Mouse (Mus musculus) liver, embryonic 14.5 days (tissue): ENCODE results near the gene Tbc1d10b. TPM values are rescaled to one million over a fixed set of nuclear protein-coding genes. Genes with fewer than 3 reads are reported as not detected.
A peak's percentile ranks its signal among the peaks of the same experiment; 100 is the strongest.

Experiments used
- ATAC-seq: fragments of 200-750 bp; cut with Nextera tagmentation; 2 replicates; pipeline ENCODE4 v1.8.0; 2017; ENCODE audit warnings: moderate number of reproducible peaks, mild to moderate bottlenecking, moderate library complexity; ENCODE audit not compliant: insufficient read depth
- DNase-seq, 3 experiments: peaks; one replicate each; pipeline ENCODE4 v3.0.0-alpha.2; 2012 to 2013; ENCODE audit warnings: low read depth in 3 of 3, low spot score in 3 of 3
- H3K27ac ChIP-seq: fragments of 300-500 bp; sonication (generic); 2 replicates; pipeline ENCODE4 v1.5.1; 2014; ENCODE audit warnings: moderate library complexity, mild to moderate bottlenecking, control low read depth, inconsistent platforms
- H3K27me3 ChIP-seq: fragments of 300-500 bp; sonication (generic); 2 replicates; pipeline ENCODE4 v1.6.1; 2014; ENCODE audit warnings: mild to moderate bottlenecking, low read length, moderate library complexity; ENCODE audit not compliant: control insufficient read depth, insufficient read depth
- H3K36me3 ChIP-seq: fragments of 300-500 bp; sonication (generic); replicated peaks from 2 replicates; pipeline ENCODE4 v1.6.1; 2014; ENCODE audit warnings: low read depth; ENCODE audit not compliant: control insufficient read depth, insufficient read depth
- H3K4me1 ChIP-seq, 2 experiments: fragments of 200-500 bp in 1 of 2; fragments of 300-500 bp in 1 of 2; sonication (generic) in 1 of 2; replicated peaks; 2 replicates each; pipeline ENCODE4 v1.6.1; 2012 to 2014; ENCODE audit warnings: antibody characterized with exemption in 1 of 2, inconsistent platforms in 1 of 2, low read length in 1 of 2; ENCODE audit not compliant: control insufficient read depth in 2 of 2, insufficient read depth in 2 of 2
- H3K4me2 ChIP-seq: fragments of 300-500 bp; sonication (generic); 2 replicates; pipeline ENCODE4 v1.6.1; 2014; ENCODE audit warnings: low read depth, mild to moderate bottlenecking, control low read depth, moderate library complexity
- H3K4me3 ChIP-seq, 2 experiments: fragments of 200-500 bp in 1 of 2; fragments of 300-500 bp in 1 of 2; sonication (generic) in 1 of 2; 2 replicates each; pipeline ENCODE4 v1.5.1; 2012 to 2014; ENCODE audit warnings: low read depth in 2 of 2, low read length in 2 of 2, mild to moderate bottlenecking in 2 of 2, control low read depth in 1 of 2, inconsistent platforms in 1 of 2, moderate library complexity in 1 of 2; ENCODE audit not compliant: insufficient read depth in 1 of 2
- H3K9ac ChIP-seq: fragments of 300-500 bp; sonication (generic); replicated peaks from 2 replicates; pipeline ENCODE4 v1.6.1; 2014; ENCODE audit warnings: mild to moderate bottlenecking, control low read depth, moderate library complexity
- H3K9me3 ChIP-seq: fragments of 300-500 bp; sonication (generic); 2 replicates; pipeline ENCODE4 v1.6.1; 2016; ENCODE audit warnings: low read length, mixed read lengths; ENCODE audit not compliant: control insufficient read depth
- CTCF ChIP-seq: IDR thresholded peaks from 2 replicates; pipeline ENCODE4 v1.5.1; 2016; ENCODE audit warnings: antibody characterized with exemption, low read depth, control low read depth
- EP300 ChIP-seq: IDR thresholded peaks from 2 replicates; pipeline ENCODE4 v1.6.1; 2016; ENCODE audit warnings: antibody characterized with exemption, low read depth
- WGBS: fragments of 180-500 bp; shearing (Covaris S2); extraction: QIAGEN DNeasy Blood & Tissue Kit; methylation state at CpG from one replicate; pipeline ENCODE4 v1.1.7; 2014; ENCODE audit not compliant: insufficient replicate concordance; 5-methylcytosine and 5-hydroxymethylcytosine counted together
- polyA plus RNA-seq, 2 experiments: library from polyadenylated mRNA; depleted of rRNA in 1 of 2; stranded (reverse) in 1 of 2; unstranded in 1 of 2; fragments of >200 nt; fragmentation: Nextera tagmentation in 1 of 2; extraction: Ambion mirVana in 1 of 2; gene quantifications; 2 replicates each; pipeline versions ENCODE4 v1.2.1 to v1.2.3; 2012 to 2014

The Tbc1d10b gene
- polyA plus RNA-seq (2012; rRNA removed) = 12.8 and 15.5 TPM in 2 replicates
- 10.9 and 13.2 TPM in 2 replicates for polyA plus RNA-seq (2014; fragmentation: Nextera tagmentation; extraction: Ambion mirVana)

DNA sequence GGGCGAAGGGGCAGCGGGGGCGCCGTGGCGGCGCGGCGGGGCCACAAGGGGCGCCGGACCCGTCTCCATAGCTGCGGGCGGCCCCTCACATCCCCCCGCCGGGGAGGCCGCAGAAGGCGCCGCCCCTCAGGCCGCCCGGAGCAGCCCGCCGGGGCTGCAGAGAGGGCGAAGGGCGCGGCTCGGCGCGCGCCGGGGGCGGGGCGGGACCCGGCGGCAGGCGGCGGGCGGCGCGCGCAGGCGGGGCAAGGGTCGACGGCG, at the start of gene Tbc1d10b:
Tbc1d10b (minus strand) TSS at position 174 of the 258 bp plus-strand sequence.
- Histone ChIP-seq H3K27ac (peak within 1 kb of the TSS; percentile 85), H3K27me3 (no peaks in the 10 kb centered on the region), H3K36me3 (peaks cover 6% of the 10 kb centered on the region), H3K4me2 (peak within 1 kb of the TSS; percentile 91), H3K4me1 (peaks cover 15 to 16% of the 10 kb centered on the region in 2 experiments), H3K9me3 (no peaks in the 10 kb centered on the region), H3K4me3 (peak within 1 kb of the TSS; percentile 78 to 95), H3K9ac (peak within 1 kb of the TSS; percentile 99)
- DNase-seq (no peak), ATAC-seq (peak; percentile 53)
- TF ChIP-seq CTCF = no peak
- TF ChIP-seq EP300 = no peak
- under 1% methylated on average over 31 of the region's 44 CpGs for WGBS

DNA sequence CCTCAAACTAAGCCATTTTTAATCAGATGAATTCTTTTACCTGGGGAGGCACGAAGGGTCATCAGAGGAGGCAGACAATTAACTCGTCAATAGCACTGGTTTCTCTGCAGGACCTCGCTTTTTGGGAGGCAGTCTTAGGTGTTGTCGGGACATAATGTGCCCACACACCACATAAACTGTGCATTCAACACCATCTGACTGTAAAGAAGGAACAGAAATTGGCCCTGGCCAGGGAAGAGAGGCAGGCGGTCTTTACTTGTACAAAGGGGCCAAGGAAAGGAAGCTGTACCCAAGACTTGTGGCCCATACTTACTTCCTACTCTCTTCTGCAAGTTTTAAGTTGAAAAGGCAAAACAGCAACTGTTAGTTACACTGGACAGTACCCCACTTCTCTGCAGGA, 48.2 kb upstream of the Tbc1d10b start:
- Histone ChIP-seq H3K27ac (no peak overlapping the region), H3K9ac (no peak overlapping the region), H3K9me3 (no peaks in the 10 kb centered on the region)

DNA sequence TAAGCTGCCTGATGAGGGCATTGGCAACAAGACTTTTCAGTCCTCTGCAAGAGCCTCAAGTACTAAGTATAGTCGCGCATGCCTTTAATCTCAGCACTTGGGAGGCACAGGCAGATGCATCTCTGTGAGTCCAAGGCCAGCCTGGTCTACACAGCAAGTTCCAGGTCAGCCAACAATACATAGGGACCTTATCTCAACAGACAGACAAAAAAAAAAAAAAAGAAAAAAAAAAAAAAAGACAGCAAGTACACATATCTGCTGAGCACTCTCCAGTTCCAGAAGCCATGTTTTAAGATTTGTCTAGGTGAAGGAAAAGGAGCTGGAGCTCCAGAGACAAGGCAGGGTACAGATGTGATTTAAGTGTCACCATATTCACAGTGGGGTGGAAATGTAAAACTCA, 47.7 kb upstream of the Tbc1d10b start:
- Histone ChIP-seq H3K4me1 (peaks cover 16 to 28% of the 10 kb centered on the region in 2 experiments), H3K9me3 (no peaks in the 10 kb centered on the region), H3K27me3 (no peaks in the 10 kb centered on the region), H3K9ac (no peak overlapping the region), H3K36me3 (no peaks in the 10 kb centered on the region), H3K4me3 (no peak overlapping the region), H3K27ac (no peak overlapping the region), H3K4me2 (no peak overlapping the region)
- TF ChIP-seq CTCF (no peak), EP300 (no peak)
- ATAC-seq (no peak), DNase-seq (no peak)
- 33% methylated on average over 2 of the region's 2 CpGs for whole genome bisulfite sequencing

More for the DNA sequence above, 48.2 kb upstream of the Tbc1d10b start:
- ATAC-seq = no peak
- H3K4me3 ChIP-seq = no peak overlapping the region
- no peak for DNase-seq
- H3K27me3 ChIP-seq = no peaks in the 10 kb centered on the region
- H3K4me2 ChIP-seq = no peak overlapping the region
- 78% methylated on average over 5 of the region's 5 CpGs for WGBS
- H3K4me1 ChIP-seq = peaks cover 22 to 33% of the 10 kb centered on the region in 2 experiments
- TF ChIP-seq CTCF (no peak), EP300 (no peak)
- H3K36me3 ChIP-seq = no peaks in the 10 kb centered on the region

DNA sequence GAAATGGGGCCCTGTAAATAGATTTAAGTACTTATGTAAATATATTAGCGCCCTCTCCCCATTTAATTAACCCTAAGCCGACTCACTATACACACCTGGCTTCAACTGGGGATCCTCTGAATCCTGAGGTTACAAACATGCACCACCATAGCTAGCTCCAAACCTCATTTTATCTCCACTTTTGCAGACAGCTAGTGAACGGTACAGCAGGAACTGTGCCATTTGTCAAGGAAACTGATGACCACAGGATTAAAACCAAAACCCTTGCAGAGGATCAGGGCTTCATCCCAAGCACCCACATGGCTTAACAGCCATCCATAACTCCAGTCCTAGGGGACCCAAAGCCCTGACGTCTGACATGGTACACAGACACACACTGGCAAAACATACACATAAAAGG, 46.7 kb upstream of the Tbc1d10b start:
- peak overlapping the region; percentile 89 for H3K27ac ChIP-seq
- TF ChIP-seq CTCF (no peak), EP300 (no peak)
- no peaks in the 10 kb centered on the region for H3K9me3 ChIP-seq
- peak overlapping the region in 1 of 2 experiments; percentile 64; a peak in 2 of 4 replicates for H3K4me3 ChIP-seq
- DNase-seq (no peak), ATAC-seq (no peak)
- H3K27me3 ChIP-seq = no peaks in the 10 kb centered on the region
- WGBS = 13% methylated on average over 4 of the region's 4 CpGs
- H3K4me2 ChIP-seq = peak overlapping the region; percentile 92
- H3K4me1 ChIP-seq = peaks cover 14 to 27% of the 10 kb centered on the region in 2 experiments
- no peaks in the 10 kb centered on the region for H3K36me3 ChIP-seq
- H3K9ac ChIP-seq = peak overlapping the region; percentile 78

DNA sequence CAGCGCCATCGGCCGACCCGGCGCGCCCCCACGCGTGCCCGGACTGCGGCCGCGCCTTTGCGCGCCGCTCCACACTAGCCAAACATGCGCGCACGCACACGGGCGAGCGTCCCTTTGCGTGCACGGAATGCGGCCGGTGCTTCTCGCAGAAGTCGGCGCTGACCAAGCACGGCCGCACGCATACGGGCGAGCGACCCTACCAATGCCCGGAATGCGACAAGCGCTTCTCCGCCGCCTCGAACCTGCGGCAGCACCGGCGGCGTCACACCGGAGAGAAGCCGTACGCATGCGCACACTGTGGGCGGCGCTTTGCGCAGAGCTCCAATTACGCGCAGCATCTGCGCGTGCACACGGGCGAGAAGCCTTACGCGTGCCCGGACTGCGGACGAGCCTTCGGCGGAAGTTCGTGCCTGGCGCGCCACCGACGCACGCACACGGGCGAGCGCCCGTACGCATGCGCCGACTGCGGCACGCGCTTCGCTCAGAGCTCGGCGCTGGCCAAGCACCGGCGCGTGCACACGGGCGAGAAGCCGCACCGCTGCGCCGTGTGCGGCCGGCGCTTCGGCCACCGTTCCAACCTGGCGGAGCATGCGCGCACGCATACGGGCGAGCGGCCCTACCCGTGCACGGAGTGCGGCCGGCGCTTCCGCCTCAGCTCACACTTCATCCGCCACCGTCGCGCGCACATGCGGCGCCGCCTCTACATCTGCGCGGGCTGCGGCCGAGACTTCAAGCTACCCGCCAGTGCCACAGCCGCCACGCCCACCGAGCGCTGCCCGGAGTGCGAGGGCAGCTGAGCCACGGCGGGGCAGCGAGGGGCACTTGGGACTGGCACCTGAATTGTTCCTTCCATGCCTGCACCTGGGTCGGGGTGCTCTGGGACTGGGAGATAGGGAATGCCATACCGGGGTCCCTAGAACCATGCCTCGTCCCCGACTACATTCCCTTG, 45.8 kb upstream of the Tbc1d10b start:
- H3K27me3 ChIP-seq = no peaks in the 10 kb centered on the region
- H3K4me1 ChIP-seq = peaks cover 12 to 24% of the 10 kb centered on the region in 2 experiments
- WGBS = under 1% methylated on average over 136 of the region's 136 CpGs
- peak overlapping the region; percentile 89 for H3K27ac ChIP-seq
- H3K36me3 ChIP-seq = no peaks in the 10 kb centered on the region
- H3K9ac ChIP-seq = peak overlapping the region; percentile 78
- no peak for TF ChIP-seq EP300
- H3K9me3 ChIP-seq = no peaks in the 10 kb centered on the region
- peak overlapping the region; percentile 92 for H3K4me2 ChIP-seq
- H3K4me3 ChIP-seq = peak overlapping the region; percentile 62 to 64
- peak; percentile 91 for ATAC-seq
- peak; percentile 93 to 95 (median 93) for DNase-seq
